Mouse (Mus musculus) liver, adult 2 months (tissue): ENCODE data around the gene Sebox.
A peak's percentile ranks its signal among the peaks of the same experiment; 100 is the strongest.

Source experiments
- CTCF ChIP-seq: fragments of 200-500 bp; IDR thresholded peaks from 2 replicates; pipeline ENCODE4 v1.5.1; 2011; ENCODE audit warnings: low read depth, low read length, control low read depth
- POLR2A ChIP-seq: fragments of 200-500 bp; IDR thresholded peaks from 2 replicates; pipeline ENCODE4 v1.6.1; 2011; ENCODE audit warnings: low read length, control low read depth; ENCODE audit not compliant: insufficient read depth; ENCODE audit errors: extremely low read depth

GRCm38 (mm10) chr11:78497544-78498522 is 5.4 kb upstream of the Sebox start, which contains the start of gene Sarm1:
- no peak for TF ChIP-seq CTCF
- TF ChIP-seq POLR2A: peak; percentile 35; the same call in 1 of the 2 replicates
